Mouse (Mus musculus): Measurements from ENCODE around the gene Frmd4b.

GRCm38 (mm10) chr6:97617774-97618173, 433 bp upstream of the Frmd4b start:
- TF ChIP-seq CTCF (IDR thresholded peaks at IDR 0.05; ENCODE audit: control insufficient read depth, insufficient read depth, low read length), result no peak
- no peak for TF ChIP-seq POLR2A (IDR thresholded peaks at IDR 0.05; ENCODE audit: borderline replicate concordance, control insufficient read depth, low read depth, low read length)

All from bone marrow, adult 2 months (tissue).